Mouse (Mus musculus) heart, adult 2 months (tissue): ENCODE results near the gene Pkmyt1.

ENCODE experiments used
- CTCF ChIP-seq: fragments of 200-600 bp; IDR thresholded peaks from 2 replicates; pipeline ENCODE4 v1.8.1; 2022; ENCODE audit warnings: antibody characterized with exemption, mild to moderate bottlenecking, moderate library complexity
- EP300 ChIP-seq: fragments of 200-500 bp; IDR thresholded peaks from 2 replicates; pipeline ENCODE4 v1.6.1; 2011; ENCODE audit warnings: low read depth, low read length, control low read depth; ENCODE audit not compliant: insufficient read depth
- POLR2A ChIP-seq: fragments of 200-500 bp; IDR thresholded peaks from 2 replicates; pipeline ENCODE4 v1.6.1; 2011; ENCODE audit warnings: mild to moderate bottlenecking, low read depth, low read length, control low read depth; ENCODE audit not compliant: insufficient read depth

GRCm38 (mm10) chr17:23700079-23700478 is 26.1 kb upstream of the Pkmyt1 start:
- TF ChIP-seq CTCF (peak; percentile 91), POLR2A (peak; percentile 41; the same call in 1 of the 2 replicates), EP300 (0 out of 2 replicates have a peak, but pooled peaks have one; percentile 42)
